Mouse (Mus musculus) hindbrain, embryonic 11.5 days (tissue): ENCODE measurements at regions not wholly inside any gene's neighbourhood (a gene's known extent, or its start where the extent isn't known, plus 50 kb on each side); places are given as distances from the start of the nearest gene placed in this dataset.
A peak's percentile ranks its signal among the peaks of the same experiment; 100 is the strongest.

ENCODE experiments used
- ATAC-seq: fragments of 200-750 bp; cut with Nextera tagmentation; 2 replicates; pipeline ENCODE4 v1.8.0; 2017; ENCODE audit warnings: mild to moderate bottlenecking, moderate TSS enrichment, moderate library complexity; ENCODE audit not compliant: low FRiP score
- DNase-seq: peaks from one replicate; pipeline ENCODE4 v3.0.0-alpha.2; 2015; ENCODE audit warnings: low spot score
- H3K27ac ChIP-seq: fragments of 300-500 bp; sonication (generic); 2 replicates; pipeline ENCODE4 v1.5.1; 2014; ENCODE audit warnings: mild to moderate bottlenecking, low read depth, low read length
- H3K27me3 ChIP-seq: fragments of 300-500 bp; sonication (generic); 2 replicates; pipeline ENCODE4 v1.6.1; 2014; ENCODE audit warnings: mild to moderate bottlenecking, low read length, moderate library complexity, mixed read lengths; ENCODE audit not compliant: control insufficient read depth, insufficient read depth
- H3K36me3 ChIP-seq: fragments of 300-500 bp; sonication (generic); 2 replicates; pipeline ENCODE4 v1.6.1; 2014; ENCODE audit warnings: mild to moderate bottlenecking, low read length, moderate library complexity, mixed read lengths; ENCODE audit not compliant: control insufficient read depth, insufficient read depth
- H3K4me1 ChIP-seq: fragments of 300-500 bp; sonication (generic); replicated peaks from 2 replicates; pipeline ENCODE4 v1.6.1; 2014; ENCODE audit warnings: low read length, mixed read lengths; ENCODE audit not compliant: control insufficient read depth, insufficient read depth
- H3K4me2 ChIP-seq: fragments of 300-500 bp; sonication (generic); replicated peaks from 2 replicates; pipeline ENCODE4 v1.6.1; 2014; ENCODE audit warnings: mild to moderate bottlenecking, low read depth, low read length
- H3K4me3 ChIP-seq: fragments of 300-500 bp; sonication (generic); 2 replicates; pipeline ENCODE4 v1.5.1; 2014; ENCODE audit warnings: low read depth, low read length
- H3K9ac ChIP-seq: fragments of 300-500 bp; sonication (generic); 2 replicates; pipeline ENCODE4 v1.6.1; 2014; ENCODE audit warnings: low read depth, low read length
- H3K9me3 ChIP-seq: fragments of 300-500 bp; sonication (generic); 2 replicates; pipeline ENCODE4 v1.6.1; 2016; ENCODE audit warnings: low read length; ENCODE audit not compliant: control insufficient read depth
- WGBS: fragments of 180-500 bp; shearing (Covaris S2); extraction: QIAGEN DNeasy Blood & Tissue Kit; methylation state at CpG from one replicate; pipeline ENCODE4 v1.1.7; 2014; 5-methylcytosine and 5-hydroxymethylcytosine counted together

DNA sequence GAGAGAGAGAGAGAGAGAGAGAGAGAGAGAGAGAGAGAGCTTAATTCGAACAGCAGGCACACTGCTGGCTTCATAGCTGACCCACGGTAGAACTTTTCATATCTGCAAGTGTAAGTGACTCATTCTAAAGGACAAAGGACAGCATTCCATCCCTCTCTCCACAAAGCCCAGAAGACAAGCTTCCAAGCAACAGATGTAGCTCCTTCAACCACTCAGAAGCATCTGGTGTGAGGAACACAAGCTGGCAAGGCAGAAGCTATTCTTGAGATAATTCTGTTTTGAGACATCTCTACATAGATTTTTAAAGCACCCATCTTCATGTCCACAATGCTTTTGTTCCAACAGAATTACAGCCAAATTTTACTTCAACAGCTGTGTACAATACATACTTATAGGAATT, 294.2 kb upstream of the Gria1 start:
- no peaks in the 10 kb centered on the region for H3K4me1 ChIP-seq
- DNase-seq (no peak), ATAC-seq (no peak)
- H3K4me2 ChIP-seq: no peak overlapping the region
- no peak overlapping the region for H3K4me3 ChIP-seq
- no peak overlapping the region for H3K9ac ChIP-seq
- H3K9me3 ChIP-seq: no peaks in the 10 kb centered on the region
- 90% methylated on average over 2 of the region's 2 CpGs for WGBS
- no peaks in the 10 kb centered on the region for H3K36me3 ChIP-seq
- H3K27ac ChIP-seq: no peak overlapping the region
- H3K27me3 ChIP-seq: no peaks in the 10 kb centered on the region

- no peak overlapping the region for H3K4me2 ChIP-seq
- H3K27ac ChIP-seq: no peak overlapping the region
- no peaks in the 10 kb centered on the region for H3K36me3 ChIP-seq
- no peak overlapping the region for H3K9ac ChIP-seq
- H3K4me1 ChIP-seq: no peaks in the 10 kb centered on the region
- no peak overlapping the region for H3K4me3 ChIP-seq
- DNase-seq (no peak), ATAC-seq (no peak)
- H3K27me3 ChIP-seq: no peaks in the 10 kb centered on the region
- 57% methylated on average over 3 of the region's 3 CpGs for WGBS
- no peaks in the 10 kb centered on the region for H3K9me3 ChIP-seq
Measured at GRCm38 (mm10) chr11:56725141-56725540, 286.0 kb upstream of the Gria1 start.

GRCm38 (mm10) chr11:56726161-56726560, 285.0 kb upstream of the Gria1 start:
- no peak overlapping the region for H3K4me3 ChIP-seq
- 0 out of 2 replicates have a peak, but pooled peaks cover 2% of the 10 kb centered on the region for H3K4me1 ChIP-seq
- no peaks in the 10 kb centered on the region for H3K36me3 ChIP-seq
- no peak overlapping the region for H3K4me2 ChIP-seq
- H3K9me3 ChIP-seq: no peaks in the 10 kb centered on the region
- ATAC-seq (no peak), DNase-seq (no peak)
- no peaks in the 10 kb centered on the region for H3K27me3 ChIP-seq
- H3K9ac ChIP-seq: no peak overlapping the region
- no peak overlapping the region for H3K27ac ChIP-seq

DNA sequence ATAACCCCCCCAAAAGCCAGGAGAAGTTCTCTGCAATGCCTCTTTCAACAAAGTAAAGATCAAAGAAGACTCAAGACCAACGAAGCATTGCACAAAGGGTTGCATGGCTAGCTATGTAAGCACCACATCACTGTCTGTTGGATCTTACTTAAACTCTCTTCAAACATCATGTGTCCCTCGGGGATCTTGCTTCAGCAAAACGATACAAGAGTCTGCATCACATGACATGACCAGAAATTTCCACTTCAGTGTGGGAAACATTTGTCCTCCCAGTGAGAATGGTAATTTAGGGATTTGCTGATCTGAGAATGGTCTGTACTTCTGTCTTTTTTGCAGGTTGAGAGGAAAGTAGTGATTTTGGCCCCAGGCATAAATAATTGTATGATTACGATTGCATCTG, 283.6 kb upstream of the Gria1 start:
- Histone ChIP-seq H3K9ac (no peak overlapping the region), H3K4me1 (0 out of 2 replicates have a peak, but pooled peaks cover 2% of the 10 kb centered on the region), H3K4me2 (no peak overlapping the region), H3K27ac (no peak overlapping the region), H3K4me3 (no peak overlapping the region), H3K9me3 (no peaks in the 10 kb centered on the region), H3K27me3 (no peaks in the 10 kb centered on the region), H3K36me3 (no peaks in the 10 kb centered on the region)
- DNase-seq (no peak), ATAC-seq (no peak)
- WGBS: 70% methylated on average over 4 of the region's 4 CpGs

DNA sequence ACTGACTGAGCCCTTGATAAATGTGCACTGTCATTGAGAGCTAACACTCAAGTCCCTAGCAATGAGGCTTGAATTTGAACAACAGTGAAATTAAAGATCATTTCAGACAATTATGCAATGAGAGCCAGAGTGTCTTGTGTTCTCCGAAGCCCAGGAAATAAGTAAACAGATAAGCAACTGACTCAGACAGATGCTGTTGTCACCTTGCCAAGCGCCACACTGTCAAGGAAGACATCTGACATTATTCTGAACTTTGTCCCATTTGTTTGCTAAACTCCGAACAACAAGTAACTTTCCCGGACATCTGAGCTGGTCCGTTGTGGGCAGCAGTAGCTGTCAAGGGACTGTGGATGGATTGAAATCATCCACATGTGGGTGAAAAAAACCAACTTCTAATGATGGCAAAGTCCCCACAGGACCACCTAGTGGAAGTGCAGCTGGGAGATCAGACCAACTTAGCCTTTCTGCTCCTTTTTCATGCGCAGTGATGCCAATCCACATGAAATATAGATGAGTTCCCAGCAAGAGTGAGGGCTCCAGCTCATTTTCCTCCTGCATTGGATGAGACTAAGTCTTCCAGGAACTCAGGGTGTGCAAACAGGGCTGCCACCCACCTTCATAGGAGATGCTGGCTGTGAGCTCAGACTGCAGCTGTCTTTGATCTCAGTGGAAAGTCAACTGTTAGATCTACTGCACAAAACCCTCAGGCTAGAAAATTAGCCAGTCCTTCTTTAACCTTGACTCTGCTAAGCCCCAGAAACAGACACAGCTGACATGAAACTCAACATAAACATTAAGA, 282.8 kb upstream of the Gria1 start:
- Histone ChIP-seq H3K9ac (no peak overlapping the region), H3K27me3 (no peaks in the 10 kb centered on the region), H3K9me3 (no peaks in the 10 kb centered on the region), H3K4me2 (no peak overlapping the region), H3K4me3 (no peak overlapping the region), H3K36me3 (no peaks in the 10 kb centered on the region), H3K27ac (no peak overlapping the region), H3K4me1 (0 out of 2 replicates have a peak, but pooled peaks cover 2% of the 10 kb centered on the region)
- ATAC-seq (no peak), DNase-seq (no peak)
- 75% methylated on average over 6 of the region's 6 CpGs for WGBS

DNA sequence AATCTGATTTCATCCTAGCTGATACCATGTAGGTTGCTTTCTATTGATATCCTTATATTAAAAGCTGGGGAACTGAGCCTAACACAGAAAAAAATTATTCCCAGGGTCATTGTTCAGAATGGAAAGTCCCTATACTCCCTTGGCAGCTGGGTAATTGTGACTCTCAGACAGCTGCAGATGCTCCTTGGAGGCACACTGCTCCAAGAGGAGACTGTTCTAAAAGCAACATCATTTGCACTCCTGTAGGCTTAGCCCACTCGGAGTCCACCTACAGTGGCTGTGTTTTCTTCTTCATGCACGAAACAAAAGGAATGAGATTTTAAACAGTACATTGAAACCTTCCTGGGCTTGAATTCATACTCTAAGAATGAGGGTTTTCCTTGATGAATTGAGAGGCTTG, 269.3 kb upstream of the Gria1 start:
- H3K36me3 ChIP-seq: no peaks in the 10 kb centered on the region
- no peak for ATAC-seq

GRCm38 (mm10) chr11:56750032-56750431, 261.2 kb upstream of the Gria1 start:
- H3K4me3 ChIP-seq: no peak overlapping the region
- H3K27me3 ChIP-seq: no peaks in the 10 kb centered on the region
- H3K9ac ChIP-seq: no peak overlapping the region
- ATAC-seq (peak; percentile 49; the same call in 1 of the 2 replicates), DNase-seq (peak; percentile 20)
- H3K4me1 ChIP-seq: peaks cover 4% of the 10 kb centered on the region
- no peaks in the 10 kb centered on the region for H3K36me3 ChIP-seq
- WGBS: 17% methylated on average over 5 of the region's 5 CpGs
- no peak overlapping the region for H3K27ac ChIP-seq
- H3K9me3 ChIP-seq: no peaks in the 10 kb centered on the region
- no peak overlapping the region for H3K4me2 ChIP-seq

More for the DNA sequence above, 269.3 kb upstream of the Gria1 start:
- H3K4me2 ChIP-seq: no peak overlapping the region
- no peaks in the 10 kb centered on the region for H3K4me1 ChIP-seq
- H3K27me3 ChIP-seq: no peaks in the 10 kb centered on the region
- no peaks in the 10 kb centered on the region for H3K9me3 ChIP-seq
- no peak overlapping the region for H3K9ac ChIP-seq
- no peak overlapping the region for H3K27ac ChIP-seq
- DNase-seq: no peak
- WGBS: 52% methylated on average over 2 of the region's 2 CpGs
- no peak overlapping the region for H3K4me3 ChIP-seq

- DNase-seq (peak; percentile 23), ATAC-seq (no peak)
- no peak overlapping the region for H3K9ac ChIP-seq
- WGBS: 33% methylated on average over 8 of the region's 8 CpGs
- no peak overlapping the region for H3K4me2 ChIP-seq
- no peaks in the 10 kb centered on the region for H3K9me3 ChIP-seq
- H3K4me1 ChIP-seq: peaks cover 4% of the 10 kb centered on the region
- H3K27ac ChIP-seq: no peak overlapping the region
- no peaks in the 10 kb centered on the region for H3K27me3 ChIP-seq
- H3K36me3 ChIP-seq: no peaks in the 10 kb centered on the region
- H3K4me3 ChIP-seq: no peak overlapping the region
Measured at GRCm38 (mm10) chr11:56750639-56751038, 260.5 kb upstream of the Gria1 start.

GRCm38 (mm10) chr11:56751918-56752317, 259.3 kb upstream of the Gria1 start:
- no peak for ATAC-seq
- H3K4me1 ChIP-seq: peaks cover 4% of the 10 kb centered on the region
- no peaks in the 10 kb centered on the region for H3K36me3 ChIP-seq
- H3K4me2 ChIP-seq: no peak overlapping the region
- H3K27me3 ChIP-seq: no peaks in the 10 kb centered on the region
- no peak overlapping the region for H3K9ac ChIP-seq
- no peak for DNase-seq
- no peak overlapping the region for H3K27ac ChIP-seq
- H3K9me3 ChIP-seq: no peaks in the 10 kb centered on the region
- no peak overlapping the region for H3K4me3 ChIP-seq
- 72% methylated on average over 5 of the region's 5 CpGs for WGBS
